Mouse (Mus musculus): ENCODE measurements around the gene 4921504E06Rik.
A peak's percentile ranks its signal among the peaks of the same experiment; 100 is the strongest.

4921504E06Rik gene

GRCm38 (mm10) chr2:19553821-19554592 lies at the start of gene 4921504E06Rik:
Gene 4921504E06Rik (minus strand): TSS chr2:19553914.
- peak; percentile 37 to 45 for DNase-seq

GRCm38 (mm10) chr2:19601386-19601925 lies 47.7 kb upstream of the 4921504E06Rik start:
- no peak for DNase-seq

GRCm38 (mm10) chr2:19600860-19601259 lies 47.1 kb upstream of the 4921504E06Rik start:
- no peak for DNase-seq

- no peak for DNase-seq
These were observed 46.1 kb upstream of the 4921504E06Rik start for GRCm38 (mm10) chr2:19599801-19600200.

- DNase-seq, result no peak
These were observed 43.3 kb upstream of the 4921504E06Rik start for GRCm38 (mm10) chr2:19596988-19597387.

GRCm38 (mm10) chr2:19596426-19596825 lies 42.7 kb upstream of the 4921504E06Rik start:
- DNase-seq, result no peak

- no peak for DNase-seq
These were observed 41.1 kb upstream of the 4921504E06Rik start for GRCm38 (mm10) chr2:19594856-19595255.

GRCm38 (mm10) chr2:19579846-19580245 lies 26.1 kb upstream of the 4921504E06Rik start:
- no peak for DNase-seq

- no peak for DNase-seq
These were observed 25.5 kb upstream of the 4921504E06Rik start for GRCm38 (mm10) chr2:19579180-19579579.

GRCm38 (mm10) chr2:19562114-19562829 lies 8.6 kb upstream of the 4921504E06Rik start:
- DNase-seq, result no peak

GRCm38 (mm10) chr2:19560654-19561053 lies 6.9 kb upstream of the 4921504E06Rik start:
- no peak for DNase-seq

GRCm38 (mm10) chr2:19560071-19560470 lies 6.4 kb upstream of the 4921504E06Rik start:
- no peak for DNase-seq

- no peak for DNase-seq
These were observed 2.3 kb downstream of the 4921504E06Rik start for GRCm38 (mm10) chr2:19551396-19551795.

GRCm38 (mm10) chr2:19540906-19541305 lies 12.8 kb downstream of the 4921504E06Rik start:
- no peak for DNase-seq

- no peak for DNase-seq
These were observed 24.3 kb downstream of the 4921504E06Rik start for GRCm38 (mm10) chr2:19529428-19529827.

GRCm38 (mm10) chr2:19528797-19529196 lies 24.9 kb downstream of the 4921504E06Rik start:
- DNase-seq, result peak; percentile 27 to 56

- no peak for DNase-seq
These were observed 29.6 kb downstream of the 4921504E06Rik start for GRCm38 (mm10) chr2:19524071-19524470.

GRCm38 (mm10) chr2:19521662-19522061 lies 32.1 kb downstream of the 4921504E06Rik start:
- no peak for DNase-seq

GRCm38 (mm10) chr2:19520617-19521016 lies 33.1 kb downstream of the 4921504E06Rik start:
- DNase-seq, result no peak

- peak; percentile 27 to 53 for DNase-seq
These were observed 33.9 kb downstream of the 4921504E06Rik start for GRCm38 (mm10) chr2:19519768-19520167.

GRCm38 (mm10) chr2:19517952-19518351 lies 35.8 kb downstream of the 4921504E06Rik start:
- no peak for DNase-seq

GRCm38 (mm10) chr2:19512381-19512780 lies 41.3 kb downstream of the 4921504E06Rik start:
- DNase-seq, result no peak

GRCm38 (mm10) chr2:19511032-19511431 lies 42.7 kb downstream of the 4921504E06Rik start:
- DNase-seq, result no peak

- no peak for DNase-seq
These were observed 48.0 kb downstream of the 4921504E06Rik start for GRCm38 (mm10) chr2:19505744-19506143.

Data from cerebellum, postnatal 36 days (tissue).